Mouse (Mus musculus): ENCODE data around the gene Grip1. TPM values are rescaled to one million over a fixed set of nuclear protein-coding genes. Genes with fewer than 3 reads are reported as not detected.

Gene Grip1
- polyA plus RNA-seq, 1 experiment from 2014 or later = 0.87 TPM

- H3K9me3 ChIP-seq (ENCODE audit: control insufficient read depth, low read length) = no peaks in the 10 kb centered on the region
- H3K4me2 ChIP-seq (replicated peaks; ENCODE audit: low read depth) = no peak overlapping the region
- no peak overlapping the region for H3K4me3 ChIP-seq (ENCODE audit: low read depth, low read length)
- WGBS = 74% methylated on average over 4 of the region's 4 CpGs
- TF ChIP-seq CTCF (IDR thresholded peaks at IDR 0.05; ENCODE audit: low read depth) (no peak), EP300 (optimal IDR thresholded peaks at IDR 0.05) (no peak)
- no peak overlapping the region for H3K27ac ChIP-seq (replicated peaks)
- no peaks in the 10 kb centered on the region for H3K36me3 ChIP-seq (ENCODE audit: control insufficient read depth, insufficient read depth, low read length)
- DNase-seq (ENCODE audit: low spot score) (no peak), ATAC-seq (ENCODE audit: low FRiP score, low TSS enrichment) (no peak)
- no peak overlapping the region for H3K9ac ChIP-seq (ENCODE audit: low read length)
- H3K27me3 ChIP-seq (ENCODE audit: control insufficient read depth, insufficient read depth, low read length) = no peaks in the 10 kb centered on the region
- H3K4me1 ChIP-seq (replicated peaks; ENCODE audit: control insufficient read depth, insufficient read depth) = no peaks in the 10 kb centered on the region
Measured at GRCm38 (mm10) chr10:119998475-119998874, 544.8 kb downstream of the Grip1 start.

GRCm38 (mm10) chr10:120002149-120002548 is 548.5 kb downstream of the Grip1 start:
- no peaks in the 10 kb centered on the region for H3K36me3 ChIP-seq (ENCODE audit: control insufficient read depth, insufficient read depth, low read length)
- no peak overlapping the region for H3K4me3 ChIP-seq (ENCODE audit: low read depth, low read length)
- DNase-seq (ENCODE audit: low spot score) = no peak
- no peaks in the 10 kb centered on the region for H3K4me1 ChIP-seq (replicated peaks; ENCODE audit: control insufficient read depth, insufficient read depth)
- no peak overlapping the region for H3K27ac ChIP-seq (replicated peaks)
- H3K4me2 ChIP-seq (replicated peaks; ENCODE audit: low read depth) = no peak overlapping the region
- H3K27me3 ChIP-seq (ENCODE audit: control insufficient read depth, insufficient read depth, low read length) = no peaks in the 10 kb centered on the region
- no peaks in the 10 kb centered on the region for H3K9me3 ChIP-seq (ENCODE audit: control insufficient read depth, low read length)
- no peak overlapping the region for H3K9ac ChIP-seq (ENCODE audit: low read length)
- no peak for ATAC-seq (ENCODE audit: low FRiP score, low TSS enrichment)
- TF ChIP-seq CTCF (IDR thresholded peaks at IDR 0.05; ENCODE audit: low read depth) (no peak), EP300 (optimal IDR thresholded peaks at IDR 0.05) (no peak)
- 77% methylated on average over 4 of the region's 4 CpGs for WGBS

- no peak overlapping the region for H3K9ac ChIP-seq (ENCODE audit: low read length)
- H3K4me1 ChIP-seq (replicated peaks; ENCODE audit: control insufficient read depth, insufficient read depth) = no peaks in the 10 kb centered on the region
- no peaks in the 10 kb centered on the region for H3K36me3 ChIP-seq (ENCODE audit: control insufficient read depth, insufficient read depth, low read length)
- no peak for DNase-seq (ENCODE audit: low spot score)
- WGBS = 76% methylated on average over 7 of the region's 7 CpGs
- H3K4me3 ChIP-seq (ENCODE audit: low read depth, low read length) = no peak overlapping the region
- no peak for ATAC-seq (ENCODE audit: low FRiP score, low TSS enrichment)
- H3K4me2 ChIP-seq (replicated peaks; ENCODE audit: low read depth) = no peak overlapping the region
- no peaks in the 10 kb centered on the region for H3K9me3 ChIP-seq (ENCODE audit: control insufficient read depth, low read length)
- H3K27ac ChIP-seq (replicated peaks) = no peak overlapping the region
- TF ChIP-seq CTCF (IDR thresholded peaks at IDR 0.05; ENCODE audit: low read depth) (no peak), EP300 (optimal IDR thresholded peaks at IDR 0.05) (no peak)
- H3K27me3 ChIP-seq (ENCODE audit: control insufficient read depth, insufficient read depth, low read length) = no peaks in the 10 kb centered on the region
Measured at GRCm38 (mm10) chr10:120004096-120004495, 550.5 kb downstream of the Grip1 start.

GRCm38 (mm10) chr10:120005581-120005980 is 552.0 kb downstream of the Grip1 start:
- DNase-seq (ENCODE audit: low spot score) = no peak

GRCm38 (mm10) chr10:120012331-120012730 is 558.7 kb downstream of the Grip1 start:
- WGBS = 82% methylated on average over 13 of the region's 13 CpGs
- no peak overlapping the region for H3K27ac ChIP-seq (replicated peaks)
- TF ChIP-seq EP300 (optimal IDR thresholded peaks at IDR 0.05) (no peak), CTCF (IDR thresholded peaks at IDR 0.05; ENCODE audit: low read depth) (no peak)
- ATAC-seq (ENCODE audit: low FRiP score, low TSS enrichment) (no peak), DNase-seq (ENCODE audit: low spot score) (no peak)
- no peaks in the 10 kb centered on the region for H3K4me1 ChIP-seq (replicated peaks; ENCODE audit: control insufficient read depth, insufficient read depth)
- H3K4me3 ChIP-seq (ENCODE audit: low read depth, low read length) = no peak overlapping the region
- no peaks in the 10 kb centered on the region for H3K36me3 ChIP-seq (ENCODE audit: control insufficient read depth, insufficient read depth, low read length)
- H3K27me3 ChIP-seq (ENCODE audit: control insufficient read depth, insufficient read depth, low read length) = no peaks in the 10 kb centered on the region
- no peak overlapping the region for H3K9ac ChIP-seq (ENCODE audit: low read length)
- no peak overlapping the region for H3K4me2 ChIP-seq (replicated peaks; ENCODE audit: low read depth)
- no peaks in the 10 kb centered on the region for H3K9me3 ChIP-seq (ENCODE audit: control insufficient read depth, low read length)

More at GRCm38 (mm10) chr10:120005581-120005980, 552.0 kb downstream of the Grip1 start:
- H3K9ac ChIP-seq (ENCODE audit: low read length) = no peak overlapping the region
- no peak overlapping the region for H3K27ac ChIP-seq (replicated peaks)
- H3K9me3 ChIP-seq (ENCODE audit: control insufficient read depth, low read length) = no peaks in the 10 kb centered on the region
- H3K36me3 ChIP-seq (ENCODE audit: control insufficient read depth, insufficient read depth, low read length) = no peaks in the 10 kb centered on the region
- TF ChIP-seq CTCF (IDR thresholded peaks at IDR 0.05; ENCODE audit: low read depth) = no peak
- no peak for TF ChIP-seq EP300 (optimal IDR thresholded peaks at IDR 0.05)
- ATAC-seq (ENCODE audit: low FRiP score, low TSS enrichment) = no peak
- H3K4me3 ChIP-seq (ENCODE audit: low read depth, low read length) = no peak overlapping the region
- WGBS = 45% methylated on average over 5 of the region's 5 CpGs
- H3K4me2 ChIP-seq (replicated peaks; ENCODE audit: low read depth) = no peak overlapping the region
- H3K4me1 ChIP-seq (replicated peaks; ENCODE audit: control insufficient read depth, insufficient read depth) = no peaks in the 10 kb centered on the region
- no peaks in the 10 kb centered on the region for H3K27me3 ChIP-seq (ENCODE audit: control insufficient read depth, insufficient read depth, low read length)

GRCm38 (mm10) chr10:120015117-120015516 is 561.5 kb downstream of the Grip1 start:
- Histone ChIP-seq H3K4me2 (replicated peaks; ENCODE audit: low read depth) (no peak overlapping the region), H3K27me3 (ENCODE audit: control insufficient read depth, insufficient read depth, low read length) (no peaks in the 10 kb centered on the region), H3K4me1 (replicated peaks; ENCODE audit: control insufficient read depth, insufficient read depth) (no peaks in the 10 kb centered on the region), H3K27ac (replicated peaks) (no peak overlapping the region), H3K9ac (ENCODE audit: low read length) (no peak overlapping the region), H3K4me3 (ENCODE audit: low read depth, low read length) (no peak overlapping the region), H3K9me3 (ENCODE audit: control insufficient read depth, low read length) (no peaks in the 10 kb centered on the region), H3K36me3 (ENCODE audit: control insufficient read depth, insufficient read depth, low read length) (no peaks in the 10 kb centered on the region)
- no peak for DNase-seq (ENCODE audit: low spot score)
- no peak for TF ChIP-seq EP300 (optimal IDR thresholded peaks at IDR 0.05)
- TF ChIP-seq CTCF (IDR thresholded peaks at IDR 0.05; ENCODE audit: low read depth) = no peak
- WGBS = 44% methylated on average over 3 of the region's 3 CpGs
- ATAC-seq (ENCODE audit: low FRiP score, low TSS enrichment) = no peak

Data from stomach, postnatal 0 days (tissue).